Mouse (Mus musculus) cerebellum, postnatal 14 days (tissue): Measurements from ENCODE around the gene Hopx.
"Not testable (repeated sequence)": the region's sequence is repeated elsewhere in the genome, so short reads cannot be mapped to it uniquely, and the experiment has no call there.

ENCODE experiments used
- DNase-seq, 2 experiments: peaks; one replicate each; pipeline ENCODE4 v3.0.0; 2021; ENCODE audit warnings: mixed read lengths in 2 of 2

Hopx gene

DNA sequence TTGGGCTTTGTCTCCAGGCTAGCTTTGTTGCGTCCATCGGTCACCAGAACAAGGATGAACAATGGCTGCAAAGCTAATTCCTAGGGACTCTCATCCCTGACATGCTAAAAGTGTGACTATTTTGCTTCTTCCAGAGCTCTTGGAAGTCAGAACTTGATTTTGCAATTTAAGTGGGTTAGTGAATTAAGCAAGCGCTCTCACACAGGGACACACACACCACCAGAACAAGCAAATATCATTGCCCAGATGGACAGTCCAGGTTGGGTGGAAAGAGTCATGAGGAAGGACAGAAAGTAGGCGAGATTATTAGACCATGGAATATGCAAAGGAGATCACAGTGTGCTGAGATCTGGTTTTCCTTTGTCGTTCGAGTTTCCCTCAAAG, 14.9 kb downstream of the Hopx start:
- DNase-seq: no peak

DNA sequence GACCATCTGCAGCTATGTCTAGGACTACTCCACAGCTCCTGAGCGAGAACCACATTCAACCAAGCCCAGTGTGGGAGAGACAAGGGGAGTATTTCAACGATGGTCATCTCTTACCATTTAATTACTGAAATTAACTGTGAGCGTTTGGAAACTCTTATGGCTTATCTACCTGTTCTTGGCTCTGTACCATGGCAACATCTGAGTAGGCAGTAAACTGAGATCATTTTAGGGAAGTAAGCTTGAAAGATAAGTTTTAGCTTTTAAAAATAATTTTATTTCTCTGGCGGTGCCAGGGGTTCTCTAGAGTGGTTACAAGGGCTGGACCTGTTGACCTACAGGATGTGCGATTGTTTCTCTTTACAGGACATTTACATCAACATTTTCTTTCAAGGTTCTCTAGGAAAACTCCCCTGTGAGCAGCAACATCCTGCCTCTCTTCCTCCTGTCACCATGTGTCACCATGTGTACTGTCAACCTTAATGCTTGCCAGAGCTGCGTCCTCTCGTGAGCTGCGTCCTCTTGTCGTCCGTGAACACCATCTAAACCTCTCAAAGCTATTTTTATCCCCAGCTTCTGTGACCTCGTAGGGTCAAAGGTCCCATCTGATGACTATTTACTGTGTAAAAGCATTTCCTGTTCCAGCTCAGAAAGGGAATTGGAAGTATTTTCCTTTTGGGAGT, 15.5 kb downstream of the Hopx start:
- no peak for DNase-seq

DNA sequence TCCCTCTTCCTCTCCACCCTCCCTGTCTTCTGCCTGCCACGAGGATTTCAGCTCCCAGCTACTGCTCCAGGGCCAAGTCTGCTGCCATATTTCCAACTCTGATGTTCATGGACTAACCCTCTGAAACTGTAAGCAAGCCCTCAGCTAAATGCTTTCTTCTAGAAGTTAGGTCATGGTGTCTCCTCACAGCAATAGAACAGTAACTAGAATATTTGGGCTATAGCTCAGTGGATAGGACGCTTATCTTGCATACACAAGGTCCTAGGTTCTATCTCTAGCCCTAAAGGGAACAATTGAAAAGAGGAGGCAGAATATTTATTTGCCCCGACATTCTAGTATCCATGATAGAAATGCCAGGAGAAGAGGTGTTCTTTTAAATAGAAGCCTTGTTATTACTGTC, 16.0 kb downstream of the Hopx start:
- no peak for DNase-seq

DNA sequence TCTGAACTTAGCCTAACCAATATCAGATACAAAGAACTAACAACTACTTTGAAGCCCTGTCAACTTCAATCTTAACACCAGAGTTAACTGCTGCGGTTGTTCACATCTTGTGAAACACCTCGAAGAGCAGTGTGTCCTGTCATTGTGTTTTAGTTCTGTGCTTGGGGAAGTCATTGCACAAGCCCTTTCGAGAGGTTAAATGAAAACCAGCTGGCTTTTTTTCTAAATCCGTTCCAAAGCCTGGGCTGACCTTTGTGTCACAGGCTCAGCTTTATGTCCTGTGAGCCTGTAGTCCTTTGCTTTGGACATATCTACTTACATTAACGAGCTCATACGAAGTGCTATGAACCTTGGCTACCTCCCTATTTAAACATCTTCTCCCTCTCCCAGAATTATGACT, 17.2 kb downstream of the Hopx start:
- DNase-seq: no peak

DNA sequence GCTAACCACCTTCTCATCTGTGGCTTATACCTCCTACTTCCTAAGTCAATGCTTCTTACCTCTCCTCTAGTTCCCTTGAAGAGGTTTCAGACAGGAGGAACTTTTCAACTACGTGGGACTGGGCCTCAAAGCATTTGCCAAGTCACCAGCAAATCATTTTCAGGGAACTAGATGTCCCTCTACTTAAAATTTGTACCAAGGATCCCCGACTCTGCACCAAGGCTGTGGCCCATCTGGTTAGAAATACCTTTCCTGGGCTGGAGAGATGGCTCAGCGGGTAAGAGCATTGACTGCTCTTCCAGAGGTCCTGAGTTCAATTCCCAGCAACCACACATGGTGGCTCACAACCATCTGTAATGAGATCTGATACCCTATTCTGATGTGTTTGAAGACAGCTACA, 18.7 kb downstream of the Hopx start:
- not testable (repeated sequence) for DNase-seq

DNA sequence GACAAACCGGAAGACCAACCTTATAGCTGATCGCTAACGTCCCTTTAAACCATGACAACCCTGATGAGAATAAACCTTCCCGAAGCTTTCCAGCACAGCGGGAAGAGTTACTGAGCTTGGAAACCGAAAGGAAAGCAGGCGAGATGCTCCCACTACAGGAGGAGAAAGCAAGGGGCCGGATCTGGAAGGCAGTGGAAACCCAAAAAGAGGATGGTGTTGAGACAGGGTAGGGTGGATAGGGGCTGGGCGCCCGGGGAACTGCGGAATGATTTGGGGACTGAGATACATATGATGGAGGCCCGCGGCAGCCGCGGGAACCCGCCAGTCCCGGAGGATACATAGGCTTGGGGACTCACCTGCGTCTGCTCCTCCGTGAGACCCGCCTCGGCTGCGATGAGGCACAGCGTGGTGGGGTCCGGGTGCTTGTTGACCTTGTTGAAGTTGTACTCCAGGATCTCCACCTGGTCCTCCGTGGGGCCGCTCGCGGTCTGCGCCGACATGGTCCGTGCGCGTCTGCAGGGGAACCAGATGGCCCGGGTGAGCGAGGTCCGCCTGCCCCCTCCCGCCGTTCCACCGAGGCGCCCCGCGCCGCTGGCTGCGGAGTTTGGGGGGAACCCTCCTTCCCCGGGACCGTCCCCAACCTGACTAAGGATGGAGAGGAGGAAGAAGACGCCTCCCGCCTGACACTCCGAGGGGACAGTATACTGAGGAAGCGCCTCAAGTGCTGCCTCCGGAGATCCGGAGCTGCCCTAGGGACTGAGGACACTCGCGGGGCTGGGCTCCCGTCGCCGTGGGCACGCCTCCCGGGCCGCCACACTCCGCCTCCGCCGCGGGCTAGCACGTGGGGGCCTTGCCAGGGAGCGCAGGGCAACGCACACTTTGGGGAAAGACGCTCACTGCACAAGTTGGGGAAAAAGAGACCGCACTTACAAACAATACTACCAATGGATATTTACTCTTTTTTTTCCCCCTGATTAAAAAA, 20.1 kb downstream of the Hopx start:
- peak; percentile 54 to 59 for DNase-seq

DNA sequence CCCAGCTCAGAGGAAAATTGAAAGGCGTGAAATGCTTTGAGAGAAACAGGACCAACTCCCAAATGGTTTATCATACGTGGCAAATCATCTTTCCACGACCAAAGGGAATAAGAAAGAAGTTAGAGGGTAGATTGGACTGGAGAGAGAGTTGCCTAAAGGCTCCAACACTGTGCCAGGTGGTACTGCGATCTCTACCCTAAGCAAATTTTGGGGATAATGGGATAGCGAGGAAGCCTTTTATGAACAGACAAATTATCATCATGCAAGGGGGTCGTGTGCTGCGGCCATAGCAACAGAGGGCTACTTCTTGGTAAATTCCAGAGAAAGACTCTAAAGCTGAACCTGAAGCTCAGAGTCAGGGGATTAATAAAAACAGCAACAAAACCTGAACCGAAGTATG, 21.0 kb downstream of the Hopx start:
- no peak for DNase-seq

DNA sequence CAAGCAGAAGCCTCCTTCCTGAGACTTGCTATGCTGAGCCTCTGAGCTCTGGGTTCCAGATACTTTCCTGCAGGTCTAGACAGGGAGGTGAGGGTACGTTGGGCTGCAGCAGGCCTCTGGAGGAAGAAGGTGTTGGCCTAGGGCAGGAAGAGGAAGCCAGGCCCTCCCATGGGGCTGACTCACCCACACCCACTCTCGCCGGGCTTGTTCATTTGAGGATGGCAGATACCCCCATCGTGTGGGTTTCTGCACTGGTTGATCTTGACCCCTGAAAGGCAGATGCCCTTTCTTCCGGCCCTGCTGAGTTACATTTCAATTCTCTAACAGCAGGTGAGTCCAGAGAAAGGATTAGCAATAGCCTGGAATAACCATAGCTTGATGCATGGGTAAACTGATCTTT, 22.4 kb downstream of the Hopx start:
- no peak for DNase-seq

DNA sequence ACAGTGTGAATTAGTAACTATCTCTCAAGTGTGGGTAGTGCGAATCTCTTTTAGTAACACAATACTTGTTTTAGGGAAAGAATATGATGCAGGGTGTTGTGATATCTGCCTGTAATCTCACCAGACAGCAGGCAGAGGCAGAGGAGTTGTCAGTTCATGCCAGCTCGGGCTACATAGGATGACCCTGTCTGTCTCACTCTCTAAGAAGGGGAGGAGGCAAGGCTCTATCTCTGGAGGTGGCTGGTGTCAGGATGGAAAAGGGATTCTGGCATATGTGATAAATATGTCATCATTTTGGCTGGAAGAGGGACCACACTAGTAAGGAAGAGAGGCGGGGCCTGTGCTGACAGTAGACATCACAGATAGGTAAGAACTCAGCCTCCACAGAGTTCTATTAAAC, 23.0 kb downstream of the Hopx start:
- DNase-seq: no peak

DNA sequence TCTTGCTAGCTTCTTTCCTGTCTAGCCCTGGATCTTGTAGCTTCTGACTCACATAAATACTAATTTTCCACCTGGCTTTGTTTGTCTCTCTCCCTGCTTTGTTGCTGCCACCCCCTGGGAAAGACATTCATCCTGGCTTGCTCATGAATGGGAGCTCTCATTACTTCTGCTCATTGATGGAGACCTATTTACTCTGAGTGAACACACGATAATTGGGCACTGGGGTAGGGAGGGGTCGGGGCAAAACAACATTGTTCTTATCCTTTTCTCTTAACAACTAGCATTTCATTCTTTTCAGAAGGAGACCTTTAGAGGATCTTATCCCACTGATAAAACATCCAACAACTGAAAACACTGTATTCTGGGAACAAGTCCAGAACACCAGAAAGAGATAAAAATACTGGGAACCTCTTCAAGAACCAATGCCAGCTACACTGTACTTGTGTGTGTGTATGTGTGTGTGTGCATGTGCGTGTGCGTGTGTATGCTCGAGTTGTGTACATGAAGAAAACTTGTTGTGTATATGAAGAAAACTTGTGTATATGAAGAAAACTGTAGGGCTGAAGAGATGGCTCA, 24.3 kb downstream of the Hopx start:
- DNase-seq: no peak

DNA sequence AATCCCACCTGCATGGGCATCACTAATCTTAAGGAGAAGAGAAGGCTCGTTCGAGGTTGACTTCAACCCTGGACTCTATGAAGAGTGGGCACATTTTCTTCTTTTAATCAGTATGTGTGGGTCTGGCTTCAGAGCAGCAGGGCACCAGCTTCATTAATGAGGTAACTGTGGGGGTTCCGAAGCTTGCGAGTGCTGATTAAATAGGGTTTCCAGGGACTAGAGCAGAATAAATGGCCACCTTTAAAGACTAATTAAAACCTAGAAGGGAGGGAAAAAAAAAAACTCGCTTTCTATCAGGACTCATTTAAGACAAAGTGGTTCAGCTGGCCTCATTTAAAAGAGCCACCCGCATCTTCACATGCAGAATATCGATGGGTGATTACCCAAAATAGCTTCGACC, 25.0 kb downstream of the Hopx start:
- no peak for DNase-seq

DNA sequence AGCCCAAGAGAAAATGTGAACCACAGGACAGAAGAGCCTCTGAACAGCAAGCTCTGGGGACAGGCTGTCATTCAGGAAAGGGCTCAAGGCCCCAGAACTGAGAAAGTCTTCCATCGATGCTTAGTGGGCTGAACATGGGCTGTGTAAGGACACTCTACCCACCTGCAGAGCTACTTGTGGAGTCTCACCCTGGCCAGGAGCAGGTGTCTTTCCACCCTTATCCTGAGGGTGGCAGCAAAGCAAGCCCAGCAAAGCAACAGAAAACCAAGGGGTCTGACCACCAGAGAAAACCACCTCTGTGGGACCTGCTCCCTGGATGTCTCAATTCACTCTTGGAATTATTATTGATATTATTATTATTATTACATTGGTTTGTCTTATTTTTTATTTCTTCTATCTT, 25.6 kb downstream of the Hopx start:
- DNase-seq: peak; percentile 74 to 75

DNA sequence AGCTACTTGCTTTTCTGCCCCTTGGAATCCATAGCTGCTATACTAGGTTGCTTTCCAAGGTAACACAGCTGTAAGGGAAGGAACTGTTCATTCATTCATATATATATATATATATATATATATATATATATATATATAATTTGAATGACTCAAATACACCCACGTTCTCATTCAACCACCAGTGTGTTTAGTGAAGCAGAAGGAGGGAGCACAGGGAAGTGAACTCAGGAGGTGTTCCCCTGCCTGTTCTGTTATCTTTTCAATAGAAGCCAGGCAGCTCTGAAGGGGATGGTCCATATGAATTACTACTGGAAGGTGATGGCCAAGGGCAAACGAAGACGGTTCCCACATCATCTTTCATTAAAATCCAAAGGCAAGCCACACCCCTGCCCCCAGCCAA, 27.8 kb downstream of the Hopx start:
- DNase-seq: no peak

DNA sequence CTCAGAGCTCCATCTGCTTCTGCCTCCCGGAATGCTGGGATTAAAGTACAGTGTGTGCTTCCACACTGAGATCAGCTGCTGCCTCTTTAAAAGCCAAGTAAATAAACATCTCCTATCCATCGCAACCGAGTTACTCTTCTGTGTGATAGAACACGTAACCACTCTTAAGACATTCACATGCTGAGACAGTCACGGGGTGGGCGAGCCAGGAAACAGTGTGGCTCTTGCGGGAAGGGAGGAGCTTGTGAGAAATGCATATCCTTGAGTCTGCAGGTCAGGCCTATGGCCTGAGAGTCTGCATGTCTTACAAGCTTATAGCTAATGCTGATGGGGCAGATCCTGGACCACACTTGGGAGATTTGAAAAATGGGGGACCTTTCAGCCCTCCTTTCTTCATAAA, 28.4 kb downstream of the Hopx start:
- no peak for DNase-seq

DNA sequence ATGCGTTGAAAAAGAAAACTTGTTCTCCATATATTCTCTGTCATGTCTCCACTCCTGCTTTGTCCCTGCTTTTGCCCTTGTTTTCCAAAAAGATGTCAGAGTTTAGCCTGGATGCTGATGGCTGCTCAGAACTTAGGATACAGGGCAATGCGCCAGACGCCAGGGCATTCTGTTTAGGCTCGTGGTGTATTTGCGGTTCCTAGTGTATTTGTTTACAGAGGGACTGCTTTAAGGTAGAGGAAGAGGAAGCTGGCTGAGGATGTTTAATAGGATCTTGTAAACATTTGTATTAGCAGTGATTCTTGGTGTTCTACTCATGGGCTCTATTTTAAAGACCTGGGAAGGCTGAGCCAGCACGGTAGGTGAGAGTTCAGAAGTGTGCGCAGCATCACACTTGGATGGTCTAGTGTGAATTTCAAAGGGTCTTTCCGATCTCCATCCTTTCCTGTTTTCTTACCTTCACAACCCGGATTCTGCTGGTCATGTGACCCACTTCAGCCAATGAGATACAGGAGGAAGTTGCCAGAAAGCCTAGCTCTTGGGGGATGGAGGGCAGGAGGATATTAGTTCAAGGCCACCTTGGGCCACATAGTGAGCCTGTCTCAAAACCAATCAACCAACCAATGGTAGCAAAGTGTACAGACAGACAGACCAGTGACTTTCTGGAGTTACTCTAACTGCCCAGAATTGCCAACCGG, 29.0 kb downstream of the Hopx start:
- DNase-seq: no peak

DNA sequence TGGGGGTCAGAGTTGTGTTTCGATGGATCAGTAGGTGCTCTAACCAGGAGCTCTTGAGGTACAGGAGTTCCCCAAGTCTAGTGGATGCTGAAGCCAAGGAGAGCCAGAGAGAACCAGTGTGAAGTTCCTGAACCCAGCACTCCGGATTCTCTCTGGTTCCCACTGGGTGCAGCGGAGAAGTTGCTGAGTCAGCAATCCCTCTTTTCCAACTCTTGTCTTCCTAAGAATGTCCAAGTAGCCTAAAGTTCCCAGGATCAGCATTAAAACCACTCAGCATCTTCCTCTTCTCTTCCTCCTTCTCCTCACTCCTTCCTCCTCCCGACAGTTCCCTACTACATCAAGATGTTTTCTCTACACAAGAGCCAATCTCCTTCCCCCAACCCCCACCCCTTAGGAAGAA, 30.5 kb downstream of the Hopx start:
- DNase-seq: no peak

DNA sequence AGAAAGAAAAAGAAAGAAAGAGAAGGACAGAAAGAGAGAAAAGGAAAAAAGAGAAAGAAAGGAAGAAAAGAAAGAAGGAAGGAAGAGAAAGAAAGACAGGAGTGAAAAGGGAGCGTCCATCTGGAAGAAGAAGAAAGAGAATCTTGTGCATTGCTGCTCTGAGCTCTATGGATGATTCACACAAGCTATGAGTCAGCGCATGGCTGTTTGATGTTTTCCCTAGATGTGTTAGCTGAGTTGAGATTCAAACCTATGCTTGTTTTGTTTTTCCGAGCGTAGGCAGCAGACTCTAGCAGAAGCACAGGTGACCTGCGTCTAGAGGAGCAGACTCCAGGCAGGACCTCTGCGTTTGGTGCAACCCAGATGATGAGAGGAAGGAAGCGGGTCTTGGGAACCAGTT, 32.2 kb downstream of the Hopx start:
- DNase-seq: no peak

DNA sequence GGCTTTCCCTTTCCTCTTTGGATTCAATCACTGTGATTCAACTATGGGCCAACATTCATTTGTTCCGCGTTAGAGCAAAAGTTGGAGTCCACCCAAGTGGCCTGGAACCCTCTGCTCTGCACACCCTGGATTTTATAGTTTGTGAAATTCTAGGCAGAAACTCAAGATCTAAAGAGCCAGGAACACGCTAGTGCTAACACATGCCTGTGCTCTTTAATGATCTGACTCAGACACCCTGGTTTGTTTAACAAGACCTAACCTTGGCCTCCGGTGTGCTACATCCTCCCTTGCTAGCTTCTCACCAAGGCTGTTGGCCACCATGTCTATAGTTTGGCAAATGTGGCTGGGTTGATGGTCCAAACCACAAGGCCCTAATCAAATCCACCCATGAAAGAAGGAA, 34.2 kb downstream of the Hopx start:
- DNase-seq: no peak

DNA sequence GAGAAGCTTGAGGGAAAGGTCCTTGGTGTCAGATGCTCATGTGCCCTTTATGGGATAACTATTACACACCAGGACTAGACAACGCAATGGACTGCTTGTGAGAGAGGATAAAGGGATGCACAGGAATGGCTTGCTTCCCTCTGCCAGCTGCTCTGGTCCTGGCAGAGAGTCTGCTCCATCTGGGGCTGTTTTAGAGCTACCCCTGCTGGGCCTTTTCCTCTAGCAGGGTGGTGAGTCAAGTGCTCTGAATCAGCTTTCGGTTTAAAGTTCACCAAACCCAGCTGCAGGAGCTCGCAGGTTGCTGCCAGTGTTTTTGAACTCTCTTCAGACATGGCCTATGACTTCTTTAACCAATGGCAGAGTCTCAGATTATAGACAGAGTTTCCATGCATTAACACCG, 39.0 kb downstream of the Hopx start:
- DNase-seq: peak in 1 of 2 experiments; percentile 15

DNA sequence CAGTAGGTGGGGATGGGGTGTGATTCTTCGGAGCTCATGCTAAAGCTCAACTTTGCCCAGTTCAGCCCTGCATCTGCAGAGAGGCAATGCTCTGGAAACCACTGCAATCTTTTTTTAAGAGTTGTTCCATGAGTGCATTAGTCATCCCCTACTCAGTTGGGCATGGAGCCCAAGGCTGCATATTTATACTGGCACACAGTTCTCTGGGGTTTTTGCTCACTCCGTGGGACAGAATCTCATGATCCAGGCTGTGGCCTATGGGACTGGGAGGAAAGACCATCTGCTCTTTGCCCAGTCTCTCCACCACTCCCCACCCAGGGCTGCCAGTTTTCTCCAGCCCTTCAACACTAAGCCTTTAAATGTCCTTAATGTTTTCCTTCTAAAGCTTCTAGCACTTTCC, 40.0 kb downstream of the Hopx start:
- DNase-seq: no peak

DNA sequence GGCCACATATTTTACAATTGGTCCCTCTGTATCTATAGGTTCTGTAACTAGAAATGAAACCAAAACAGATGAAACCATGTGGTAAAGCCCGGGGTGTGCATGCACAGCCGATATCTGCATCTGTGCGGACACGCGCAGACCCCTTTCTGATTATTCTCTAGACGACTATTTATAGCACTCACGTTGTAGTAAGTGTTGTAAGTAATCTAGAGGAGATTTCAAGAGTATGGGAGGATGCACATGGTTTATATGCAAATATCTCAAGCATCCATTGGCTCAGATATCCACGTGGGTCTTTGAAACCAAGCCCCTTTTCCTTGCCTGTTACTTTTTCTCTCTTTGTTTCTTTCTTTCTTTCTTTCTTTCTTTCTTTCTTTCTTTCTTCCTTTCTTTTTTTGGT, 41.1 kb downstream of the Hopx start:
- DNase-seq: no peak

DNA sequence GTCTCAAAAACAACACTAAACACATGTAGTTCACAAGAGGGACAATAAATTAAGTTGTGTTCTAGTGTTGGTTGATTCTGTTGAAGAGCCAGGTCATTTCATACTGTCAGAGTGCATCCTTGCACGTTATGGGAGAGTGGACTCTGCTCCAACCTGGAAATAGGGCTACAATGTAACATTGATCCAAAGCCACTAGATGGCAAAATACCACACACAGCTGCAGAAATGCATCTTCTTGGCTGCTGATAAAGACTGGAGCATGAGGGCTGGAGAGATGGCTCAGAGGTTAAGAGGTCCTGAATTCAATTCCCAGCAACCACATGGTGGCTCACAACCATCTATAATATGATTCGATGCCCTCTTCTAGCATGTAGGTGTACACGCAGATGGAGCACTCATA, 43.3 kb downstream of the Hopx start:
- DNase-seq: peak in 1 of 2 experiments; percentile 29

DNA sequence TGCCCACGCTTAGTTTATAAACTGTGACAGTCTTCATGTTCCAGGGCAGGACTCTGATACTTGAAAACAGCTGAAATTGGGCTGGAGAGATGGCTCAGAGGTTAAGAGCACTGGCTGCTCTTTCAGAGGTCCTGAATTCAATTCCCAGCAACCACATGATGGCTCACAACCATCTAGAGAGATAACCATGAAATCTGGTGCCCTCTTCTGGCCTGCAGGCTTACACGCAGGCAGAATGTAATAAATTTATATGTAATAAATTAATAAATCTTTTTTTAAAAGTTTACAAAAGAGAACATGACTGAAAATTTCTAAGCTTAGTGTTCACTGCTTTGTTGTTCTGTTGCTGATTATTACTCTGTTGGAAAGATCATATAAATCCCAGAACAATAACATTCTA, 43.9 kb downstream of the Hopx start:
- DNase-seq: no peak
